20 mouse cellular contexts compared by ENCODE assay signal in genomic region chr4:107291611-107292272, GRCm38 (mm10). TPM values are rescaled to one million over a fixed set of nuclear protein-coding genes. Genes with fewer than 3 reads are reported as not detected.
DNase-seq lines count a peak whose midpoint lies in the region; ATAC-seq and TF ChIP-seq lines count a peak whose summit lies in the region.
"Had no signal": no experiment of that assay in that cellular context is flagged by ENCODE, and none has a peak within 500 bp of the region (broad histone marks: within the 10 kb centered on the region; RNA-seq: fewer than 3 reads in every experiment).

No protein-coding gene starts in this region.

- no peaks in the 10 kb centered on the region for H3K27me3 ChIP-seq in hindbrain, postnatal 0 days (ENCODE audit: insufficient read depth, low read length)
- no peaks in the 10 kb centered on the region for H3K27me3 ChIP-seq in hindbrain, embryonic 10.5 days (ENCODE audit: insufficient read depth, poor library complexity, severe bottlenecking)
- H3K27me3 ChIP-seq in midbrain, postnatal 0 days (ENCODE audit: insufficient read depth, low read length) = no peaks in the 10 kb centered on the region
- no peaks in the 10 kb centered on the region for H3K27me3 ChIP-seq in midbrain, embryonic 16.5 days (ENCODE audit: control insufficient read depth, insufficient read depth, low read depth, low read length)
- H3K27me3 ChIP-seq in small intestine, adult 2 months (ENCODE audit: control insufficient read depth, insufficient read depth, low read length) = no peaks in the 10 kb centered on the region
- H3K27me3 ChIP-seq: neural tube, embryonic 15.5 days had no signal

- no peak overlapping the region for H3K4me3 ChIP-seq in hindbrain, postnatal 0 days (ENCODE audit: low read length)
- H3K4me3 ChIP-seq in hindbrain, embryonic 10.5 days = no peak overlapping the region
- H3K4me3 ChIP-seq in midbrain, postnatal 0 days (ENCODE audit: low read depth, low read length) = no peak overlapping the region
- H3K4me3 ChIP-seq in midbrain, embryonic 16.5 days (ENCODE audit: low read depth, low read length) = no peak overlapping the region
- H3K4me3 ChIP-seq in small intestine, adult 2 months (ENCODE audit: low read depth, low read length) = no peak overlapping the region
- H3K4me3 ChIP-seq: neural tube, embryonic 15.5 days had no signal

- no peak for TF ChIP-seq CTCF in hindbrain, postnatal 0 days (IDR thresholded peaks at IDR 0.05; ENCODE audit: low read depth)
- TF ChIP-seq CTCF in midbrain, postnatal 0 days (IDR thresholded peaks at IDR 0.05) = no peak
- TF ChIP-seq CTCF in small intestine, adult 2 months (IDR thresholded peaks at IDR 0.05; ENCODE audit: extremely low read depth, insufficient read length, insufficient replicate concordance, low read depth, low read length) = no peak

- no peak overlapping the region for H3K9ac ChIP-seq in hindbrain, postnatal 0 days (replicated peaks; ENCODE audit: low read length)
- H3K9ac ChIP-seq in midbrain, postnatal 0 days (replicated peaks; ENCODE audit: low read length, poor library complexity, severe bottlenecking) = no peak overlapping the region
- no peak overlapping the region for H3K9ac ChIP-seq in midbrain, embryonic 16.5 days (ENCODE audit: low read depth, low read length)
- H3K9ac ChIP-seq: lung, embryonic 14.5 days; neural tube, embryonic 15.5 days had no signal

- no peaks in the 10 kb centered on the region for H3K4me1 ChIP-seq in hindbrain, postnatal 0 days (ENCODE audit: insufficient read depth, low read length)
- H3K4me1 ChIP-seq in hindbrain, embryonic 10.5 days (replicated peaks) = peaks cover 10% of the 10 kb centered on the region
- no peaks in the 10 kb centered on the region for H3K4me1 ChIP-seq in midbrain, postnatal 0 days (ENCODE audit: insufficient read depth, low read length)
- H3K4me1 ChIP-seq in midbrain, embryonic 16.5 days (ENCODE audit: control insufficient read depth, insufficient read depth, low read length) = no peaks in the 10 kb centered on the region; the same call in 1 of the 2 replicates
- peaks cover 10% of the 10 kb centered on the region for H3K4me1 ChIP-seq in small intestine, adult 2 months (ENCODE audit: control insufficient read depth, insufficient read depth, insufficient read length, low read length)
- H3K4me1 ChIP-seq: neural tube, embryonic 15.5 days had no signal

- no peak for TF ChIP-seq POLR2A in small intestine, adult 2 months (IDR thresholded peaks at IDR 0.05; ENCODE audit: low read depth, low read length)

- H3K27ac ChIP-seq in hindbrain, postnatal 0 days = no peak overlapping the region
- no peak overlapping the region for H3K27ac ChIP-seq in hindbrain, embryonic 10.5 days
- H3K27ac ChIP-seq in midbrain, postnatal 0 days (ENCODE audit: low read depth, low read length) = no peak overlapping the region
- no peak overlapping the region for H3K27ac ChIP-seq in midbrain, embryonic 16.5 days (ENCODE audit: low read length)
- peak overlapping the region; percentile 76 for H3K27ac ChIP-seq in small intestine, adult 2 months (ENCODE audit: insufficient read depth, low read depth, low read length)
- H3K27ac ChIP-seq: neural tube, embryonic 15.5 days had no signal

- H3K36me3 ChIP-seq in hindbrain, postnatal 0 days (ENCODE audit: insufficient read depth, low read length) = no peaks in the 10 kb centered on the region
- no peaks in the 10 kb centered on the region for H3K36me3 ChIP-seq in hindbrain, embryonic 10.5 days
- H3K36me3 ChIP-seq in midbrain, postnatal 0 days (ENCODE audit: insufficient read depth, low read length) = no peaks in the 10 kb centered on the region
- no peaks in the 10 kb centered on the region for H3K36me3 ChIP-seq in midbrain, embryonic 16.5 days (ENCODE audit: control insufficient read depth, insufficient read depth, low read length)
- no peaks in the 10 kb centered on the region for H3K36me3 ChIP-seq in small intestine, adult 2 months (ENCODE audit: control insufficient read depth, insufficient read depth, low read length)
- H3K36me3 ChIP-seq: G1E; neural tube, embryonic 15.5 days had no signal

- H3K9me3 ChIP-seq in hindbrain, postnatal 0 days (ENCODE audit: low read length) = no peaks in the 10 kb centered on the region
- H3K9me3 ChIP-seq in hindbrain, embryonic 10.5 days = no peaks in the 10 kb centered on the region
- no peaks in the 10 kb centered on the region for H3K9me3 ChIP-seq in midbrain, postnatal 0 days (ENCODE audit: low read length)
- no peaks in the 10 kb centered on the region for H3K9me3 ChIP-seq in midbrain, embryonic 16.5 days (replicated peaks; ENCODE audit: control insufficient read depth, low read length, poor library complexity, severe bottlenecking)
- H3K9me3 ChIP-seq: G1E; neural tube, embryonic 15.5 days had no signal

- H3K4me2 ChIP-seq in hindbrain, postnatal 0 days (ENCODE audit: low read depth, low read length) = no peak overlapping the region
- no peak overlapping the region for H3K4me2 ChIP-seq in midbrain, postnatal 0 days (ENCODE audit: low read depth, low read length, poor library complexity, severe bottlenecking)
- H3K4me2 ChIP-seq in midbrain, embryonic 16.5 days (ENCODE audit: low read length) = no peak overlapping the region
- H3K4me2 ChIP-seq: lung, embryonic 14.5 days; neural tube, embryonic 15.5 days had no signal

- peak; percentile 27 for DNase-seq in hindbrain, postnatal 0 days (ENCODE audit: low spot score)
- DNase-seq in hindbrain, embryonic 10.5 days (ENCODE audit: low spot score) = no peak
- peak; percentile 27 for DNase-seq in midbrain, postnatal 0 days (ENCODE audit: low spot score)
- DNase-seq in layer of hippocampus, adult 18-20 months (ENCODE audit: low spot score in 2 of 2) = peak; percentile 21 to 68
- no peak for DNase-seq in lung, postnatal 4 days
- DNase-seq: adrenal gland, adult 8-10 months; cerebellum, adult 9-10 months; embryo, embryonic 11 days; kidney, adult 11 months; kidney, postnatal 10 days; lung, embryonic 14.5 days; thymus, adult 18-20 months had no signal

- WGBS in hindbrain, postnatal 0 days = 70% methylated on average over 7 of the region's 7 CpGs
- 87% methylated on average over 7 of the region's 7 CpGs for WGBS in hindbrain, embryonic 10.5 days
- WGBS in midbrain, postnatal 0 days = 76% methylated on average over 7 of the region's 7 CpGs
- WGBS in midbrain, embryonic 16.5 days = 82% methylated on average over 7 of the region's 7 CpGs
- WGBS in small intestine, adult 2 months = 81% methylated on average over 7 of the region's 7 CpGs

- ATAC-seq in hindbrain, postnatal 0 days = no peak
- ATAC-seq in midbrain, postnatal 0 days (ENCODE audit: low FRiP score) = no peak
- no peak for ATAC-seq in midbrain, embryonic 16.5 days

RNA-seq across cellular contexts. Expression of gene Dio1, which starts 15.2 kb away (rescaled TPM):
- not detected in 2 replicates for total RNA-seq in hindbrain, postnatal 0 days (2014; rRNA removed)
- not detected in 2 replicates for polyA plus RNA-seq in hindbrain, postnatal 0 days (2015; fragmentation: Nextera tagmentation; extraction: Ambion mirVana)
- polyA plus RNA-seq in hindbrain, embryonic 10.5 days (2016; fragmentation: Nextera tagmentation; extraction: Ambion mirVana) = not detected in 2 replicates
- not detected in 2 replicates for total RNA-seq in midbrain, postnatal 0 days (2014; rRNA removed)
- not detected in 2 replicates for polyA plus RNA-seq in midbrain, postnatal 0 days (2015; fragmentation: Nextera tagmentation; extraction: Ambion mirVana)
- not detected in 2 replicates for polyA plus RNA-seq in midbrain, embryonic 16.5 days (2015; fragmentation: Nextera tagmentation; extraction: Ambion mirVana)
- not detected for total RNA-seq in layer of hippocampus, adult 18-20 months (2021)
- polyA plus RNA-seq in small intestine, adult 2 months (2012; rRNA removed) = 18.6 and 73.4 TPM in 2 replicates
- total RNA-seq: adrenal gland, adult 8-10 months; G1E; megakaryocyte progenitor cell, adult 5-6 weeks had no signal
- polyA plus RNA-seq: G1E; heart, embryonic 14.5 days; hindbrain, embryonic 11.5 days; lung, embryonic 14.5 days; neural tube, embryonic 15.5 days; urinary bladder, adult 2 months had no signal

RNA-seq across cellular contexts. Expression of gene Yipf1, which starts 22.4 kb away (rescaled TPM):
- 69.3 and 72.1 TPM in 2 replicates for total RNA-seq in hindbrain, postnatal 0 days (2014; rRNA removed)
- polyA plus RNA-seq in hindbrain, postnatal 0 days (2015; fragmentation: Nextera tagmentation; extraction: Ambion mirVana) = 69.1 and 69.4 TPM in 2 replicates
- 42.0 and 48.2 TPM in 2 replicates for polyA plus RNA-seq in hindbrain, embryonic 10.5 days (2016; fragmentation: Nextera tagmentation; extraction: Ambion mirVana)
- total RNA-seq in midbrain, postnatal 0 days (2014; rRNA removed) = 53.3 and 58.5 TPM in 2 replicates
- polyA plus RNA-seq in midbrain, postnatal 0 days (2015; fragmentation: Nextera tagmentation; extraction: Ambion mirVana) = 58.9 and 60.8 TPM in 2 replicates
- 52.2 and 53.2 TPM in 2 replicates for polyA plus RNA-seq in midbrain, embryonic 16.5 days (2015; fragmentation: Nextera tagmentation; extraction: Ambion mirVana)
- 10 to 100 TPM; 54.9 to 58.4 TPM for total RNA-seq in layer of hippocampus, adult 18-20 months (2021)
- 34.2 and 59.3 TPM in 2 replicates for polyA plus RNA-seq in small intestine, adult 2 months (2012; rRNA removed)

RNA-seq across cellular contexts. Expression of gene Hspb11, which starts 38.3 kb away (rescaled TPM):
- 7.5 and 12.2 TPM in 2 replicates for total RNA-seq in hindbrain, postnatal 0 days (2014; rRNA removed)
- polyA plus RNA-seq in hindbrain, postnatal 0 days (2015; fragmentation: Nextera tagmentation; extraction: Ambion mirVana) = 36.4 and 38.8 TPM in 2 replicates
- 24.5 and 36.3 TPM in 2 replicates for polyA plus RNA-seq in hindbrain, embryonic 10.5 days (2016; fragmentation: Nextera tagmentation; extraction: Ambion mirVana)
- 10.6 and 12.8 TPM in 2 replicates for total RNA-seq in midbrain, postnatal 0 days (2014; rRNA removed)
- 29.7 and 33.2 TPM in 2 replicates for polyA plus RNA-seq in midbrain, postnatal 0 days (2015; fragmentation: Nextera tagmentation; extraction: Ambion mirVana)
- polyA plus RNA-seq in midbrain, embryonic 16.5 days (2015; fragmentation: Nextera tagmentation; extraction: Ambion mirVana) = 35.6 and 39.6 TPM in 2 replicates
- 10 to 100 TPM; 21.8 to 23.0 TPM for total RNA-seq in layer of hippocampus, adult 18-20 months (2021)
- 0.65 TPM in 1 of 2 replicates, not detected in the other for polyA plus RNA-seq in small intestine, adult 2 months (2012; rRNA removed)

RNA-seq across cellular contexts. Expression of gene Lrrc42, which starts 38.4 kb away (rescaled TPM):
- total RNA-seq in hindbrain, postnatal 0 days (2014; rRNA removed) = 6.6 and 18.2 TPM in 2 replicates
- 33.5 and 42.2 TPM in 2 replicates for polyA plus RNA-seq in hindbrain, postnatal 0 days (2015; fragmentation: Nextera tagmentation; extraction: Ambion mirVana)
- 76.5 and 83.5 TPM in 2 replicates for polyA plus RNA-seq in hindbrain, embryonic 10.5 days (2016; fragmentation: Nextera tagmentation; extraction: Ambion mirVana)
- total RNA-seq in midbrain, postnatal 0 days (2014; rRNA removed) = 15.0 and 16.3 TPM in 2 replicates
- polyA plus RNA-seq in midbrain, postnatal 0 days (2015; fragmentation: Nextera tagmentation; extraction: Ambion mirVana) = 35.5 and 36.3 TPM in 2 replicates
- polyA plus RNA-seq in midbrain, embryonic 16.5 days (2015; fragmentation: Nextera tagmentation; extraction: Ambion mirVana) = 54.6 and 59.4 TPM in 2 replicates
- 10 to 100 TPM; 35.7 to 37.7 TPM for total RNA-seq in layer of hippocampus, adult 18-20 months (2021)
- 4.0 and 9.3 TPM in 2 replicates for polyA plus RNA-seq in small intestine, adult 2 months (2012; rRNA removed)

Comparison
In these comparisons a context has a peak if more than half of its experiments do, and no peak if none do; other contexts are left out.
1. DNase-seq: peak in hindbrain, postnatal 0 days (single experiment), midbrain, postnatal 0 days (single experiment) and layer of hippocampus, adult 18-20 months (2 of 2); none in hindbrain, embryonic 10.5 days (single experiment) and lung, postnatal 4 days (0 of 2).
2. RNA of gene Dio1, which starts 15.2 kb away (polyA plus RNA-seq): 18.6 to 73.4 TPM in small intestine, adult 2 months; not detected in midbrain, embryonic 16.5 days, not detected in hindbrain, postnatal 0 days, not detected in hindbrain, embryonic 10.5 days and not detected in midbrain, postnatal 0 days; every median in the first group is over 10 times any median in the second.
3. RNA of gene Hspb11, which starts 38.3 kb away (polyA plus RNA-seq): 36.4 to 38.8 TPM in hindbrain, postnatal 0 days, 24.5 to 36.3 TPM in hindbrain, embryonic 10.5 days, 35.6 to 39.6 TPM in midbrain, embryonic 16.5 days and 29.7 to 33.2 TPM in midbrain, postnatal 0 days; 0.65 TPM in small intestine, adult 2 months; every median in the first group is over 10 times any median in the second.